Mouse (Mus musculus) neural tube, embryonic 12.5 days (tissue): ENCODE data around the gene Zfp719. TPM values are rescaled to one million over a fixed set of nuclear protein-coding genes. Genes with fewer than 3 reads are reported as not detected.

Experiments used
- ATAC-seq: fragments of 200-750 bp; cut with Nextera tagmentation; 2 replicates; pipeline ENCODE4 v1.8.0; 2017; ENCODE audit warnings: low read depth, mild to moderate bottlenecking, moderate TSS enrichment, moderate library complexity; ENCODE audit not compliant: low FRiP score
- H3K27ac ChIP-seq: fragments of 300-500 bp; sonication (generic); 2 replicates; pipeline ENCODE4 v1.5.1; 2016
- H3K27me3 ChIP-seq: fragments of 300-500 bp; sonication (generic); replicated peaks from 2 replicates; pipeline ENCODE4 v1.6.1; 2016; ENCODE audit warnings: mild to moderate bottlenecking
- H3K36me3 ChIP-seq: fragments of 300-500 bp; sonication (generic); 2 replicates; pipeline ENCODE4 v1.6.1; 2016; ENCODE audit warnings: mild to moderate bottlenecking
- H3K4me1 ChIP-seq: fragments of 300-500 bp; sonication (generic); 2 replicates; pipeline ENCODE4 v1.6.1; 2016
- H3K4me2 ChIP-seq: fragments of 300-500 bp; sonication (generic); replicated peaks from 2 replicates; pipeline ENCODE4 v1.6.1; 2016; ENCODE audit warnings: mild to moderate bottlenecking
- H3K4me3 ChIP-seq: fragments of 300-500 bp; sonication (generic); 2 replicates; pipeline ENCODE4 v1.5.1; 2016
- H3K9ac ChIP-seq: fragments of 300-500 bp; sonication (generic); 2 replicates; pipeline ENCODE4 v1.6.1; 2016; ENCODE audit warnings: mild to moderate bottlenecking
- H3K9me3 ChIP-seq: fragments of 300-500 bp; sonication (generic); 2 replicates; pipeline ENCODE4 v1.6.1; 2016; ENCODE audit warnings: mild to moderate bottlenecking
- WGBS: fragments of 180-500 bp; shearing (Covaris S2); methylation state at CpG from one replicate; pipeline ENCODE4 v1.1.7; 2016; 5-methylcytosine and 5-hydroxymethylcytosine counted together
- polyA plus RNA-seq: library from polyadenylated mRNA; unstranded; fragments of >200 nt; fragmentation: Nextera tagmentation; extraction: Ambion mirVana; gene quantifications from 2 replicates; pipeline ENCODE4 v1.2.1, GENCODE M21; 2016

Zfp719 gene
- polyA plus RNA-seq, 1 experiment from 2014 or later, result 14.5 TPM

DNA sequence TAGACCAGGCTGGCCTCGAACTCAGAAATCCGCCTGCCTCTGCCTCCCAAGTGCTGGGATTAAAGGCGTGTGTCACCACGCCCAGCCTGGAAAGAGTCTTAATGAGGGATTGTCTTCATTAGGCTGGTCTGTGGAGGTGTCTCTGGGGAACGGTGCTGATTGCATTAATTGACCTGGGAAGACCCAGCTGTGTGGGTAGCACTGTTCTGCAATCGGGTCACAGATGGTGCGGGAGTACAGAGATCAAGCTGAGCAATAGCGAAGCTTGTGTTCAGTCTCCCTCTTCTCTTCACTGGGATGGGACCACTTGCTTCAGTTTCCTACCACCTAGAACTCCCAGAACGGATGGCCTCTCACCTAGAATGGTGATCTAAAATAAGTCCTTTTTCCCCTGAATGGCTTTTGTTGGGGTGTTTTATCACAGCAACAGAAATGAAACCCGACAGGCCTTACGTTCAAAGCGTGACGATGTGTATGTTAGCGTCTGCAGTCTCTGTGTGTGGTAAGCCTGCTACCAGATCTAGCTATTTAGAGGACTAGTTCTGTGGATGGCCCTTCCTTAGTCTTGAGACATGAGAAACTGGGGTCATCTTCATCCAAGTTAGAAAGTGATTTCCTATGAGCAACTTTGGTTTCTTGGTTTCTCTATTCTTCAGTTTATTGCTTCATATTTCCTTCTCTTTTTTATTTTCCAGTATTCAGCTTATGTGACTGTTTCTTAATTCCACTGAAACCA is 34.6 kb downstream of the Zfp719 start:
- no peak overlapping the region for H3K4me3 ChIP-seq
- no peaks in the 10 kb centered on the region for H3K4me1 ChIP-seq
- no peaks in the 10 kb centered on the region for H3K9me3 ChIP-seq
- H3K9ac ChIP-seq, result no peak overlapping the region
- no peak overlapping the region for H3K4me2 ChIP-seq
- H3K27ac ChIP-seq, result no peak overlapping the region
- 86% methylated on average over 14 of the region's 14 CpGs for WGBS
- H3K36me3 ChIP-seq, result no peaks in the 10 kb centered on the region
- ATAC-seq, result no peak
- no peaks in the 10 kb centered on the region for H3K27me3 ChIP-seq

DNA sequence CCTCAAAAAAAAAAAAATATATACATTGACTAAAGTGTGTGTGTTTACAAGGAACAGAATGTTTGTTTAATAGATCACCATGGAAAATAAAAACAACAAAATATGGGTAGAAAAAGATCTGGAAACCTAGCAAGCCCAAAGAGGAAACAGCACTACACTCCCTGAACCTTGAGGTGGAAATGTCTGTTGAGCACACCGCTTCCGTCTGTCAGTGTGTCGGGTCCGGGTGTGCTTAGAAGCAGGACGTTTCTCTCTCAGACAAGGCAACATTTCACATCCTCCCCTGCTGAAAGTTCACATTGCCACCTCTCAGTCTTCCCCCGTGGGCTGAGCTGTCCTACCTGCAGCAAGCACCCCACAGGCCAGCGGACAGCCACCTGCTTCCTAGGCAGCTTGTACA is 43.5 kb downstream of the Zfp719 start:
- no peaks in the 10 kb centered on the region for H3K27me3 ChIP-seq
- no peaks in the 10 kb centered on the region for H3K9me3 ChIP-seq
- no peak overlapping the region for H3K27ac ChIP-seq
- no peaks in the 10 kb centered on the region for H3K36me3 ChIP-seq
- 84% methylated on average over 7 of the region's 7 CpGs for WGBS
- no peak overlapping the region for H3K9ac ChIP-seq
- H3K4me2 ChIP-seq, result no peak overlapping the region
- H3K4me3 ChIP-seq, result no peak overlapping the region
- H3K4me1 ChIP-seq, result no peaks in the 10 kb centered on the region
- no peak for ATAC-seq

DNA sequence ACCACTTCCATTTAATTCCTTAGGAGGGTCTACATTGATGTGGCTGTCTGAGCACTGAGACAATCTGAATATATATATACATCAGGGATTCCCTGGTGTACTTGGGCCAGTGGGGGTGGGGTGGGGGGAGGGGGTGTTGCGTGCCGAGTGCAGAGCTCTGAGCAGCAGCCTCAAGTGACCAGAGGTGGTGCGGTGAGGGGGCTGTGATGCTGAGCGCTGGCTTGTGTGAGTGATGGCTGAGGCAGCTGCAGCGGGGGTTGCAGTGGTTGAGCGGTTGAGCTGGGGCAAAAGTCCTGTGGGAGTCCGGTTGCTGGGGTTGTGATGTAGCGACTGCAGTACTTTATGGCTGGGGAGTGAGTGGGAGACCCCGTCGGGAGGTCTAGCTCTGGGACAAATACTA is 44.4 kb downstream of the Zfp719 start:
- peak overlapping the region; percentile 31 for H3K4me2 ChIP-seq
- H3K36me3 ChIP-seq, result no peaks in the 10 kb centered on the region
- H3K9me3 ChIP-seq, result no peaks in the 10 kb centered on the region
- no peak overlapping the region for H3K9ac ChIP-seq
- WGBS, result 14% methylated on average over 10 of the region's 10 CpGs
- no peak overlapping the region for H3K27ac ChIP-seq
- no peak for ATAC-seq
- no peaks in the 10 kb centered on the region for H3K27me3 ChIP-seq
- no peaks in the 10 kb centered on the region for H3K4me1 ChIP-seq
- no peak overlapping the region for H3K4me3 ChIP-seq

DNA sequence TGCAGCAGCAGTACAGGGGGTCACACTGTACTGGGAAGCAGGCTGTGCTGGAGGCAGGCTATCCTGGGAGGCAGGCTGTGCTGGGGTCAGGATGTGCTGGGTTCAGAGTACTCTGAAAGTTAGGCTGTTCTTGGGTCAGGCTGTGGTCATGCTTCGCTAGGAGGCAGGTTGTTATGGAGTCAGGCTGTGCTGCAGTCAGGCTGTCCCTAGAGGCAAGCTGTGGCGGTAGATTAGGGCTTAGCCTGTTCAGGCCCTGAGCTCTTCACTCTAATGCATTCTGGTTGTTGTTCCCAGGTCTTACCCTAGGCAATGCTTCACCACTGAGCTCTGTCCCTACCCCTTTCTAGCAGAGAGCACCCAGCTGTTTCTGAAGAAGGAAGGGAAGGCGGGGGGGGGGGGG is 45.7 kb downstream of the Zfp719 start:
- H3K4me1 ChIP-seq, result no peaks in the 10 kb centered on the region
- no peaks in the 10 kb centered on the region for H3K36me3 ChIP-seq
- H3K9ac ChIP-seq, result no peak overlapping the region
- H3K27ac ChIP-seq, result no peak overlapping the region
- ATAC-seq, result no peak
- WGBS, result 66% methylated on average over 3 of the region's 3 CpGs
- H3K27me3 ChIP-seq, result no peaks in the 10 kb centered on the region
- H3K4me2 ChIP-seq, result no peak overlapping the region
- H3K9me3 ChIP-seq, result no peaks in the 10 kb centered on the region
- no peak overlapping the region for H3K4me3 ChIP-seq

DNA sequence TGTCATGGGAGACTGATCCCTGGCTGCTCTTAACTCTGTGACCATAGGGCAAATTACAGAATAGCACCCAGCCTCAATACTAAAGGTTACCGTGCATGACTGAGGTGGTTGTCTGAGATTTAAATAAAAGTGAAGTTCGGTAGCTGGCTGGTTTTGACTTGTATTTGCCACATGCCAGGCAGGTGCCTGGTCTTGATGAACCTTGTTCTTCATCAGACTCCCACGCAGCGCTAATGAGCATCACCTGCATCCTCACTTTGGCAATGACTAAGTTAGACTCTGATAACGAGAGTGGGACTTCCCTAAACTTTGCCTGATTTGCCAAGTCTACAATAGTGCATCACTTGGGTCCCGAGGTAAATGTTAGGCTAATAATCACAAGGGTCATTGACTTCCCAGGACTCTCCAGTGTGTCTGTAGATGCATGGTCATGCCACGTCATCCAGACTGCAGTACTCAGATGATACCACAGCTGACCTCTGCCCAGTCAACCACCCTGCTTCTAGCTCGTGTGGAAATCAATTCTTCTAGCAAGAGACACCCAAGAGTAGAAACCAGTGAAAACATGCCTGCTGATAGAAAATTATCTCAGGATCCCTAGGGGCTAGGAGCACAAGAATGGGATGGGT is 46.5 kb downstream of the Zfp719 start:
- no peak overlapping the region for H3K4me2 ChIP-seq
- H3K4me3 ChIP-seq, result no peak overlapping the region
- H3K9ac ChIP-seq, result no peak overlapping the region
- no peak overlapping the region for H3K27ac ChIP-seq
- ATAC-seq, result no peak
- H3K9me3 ChIP-seq, result no peaks in the 10 kb centered on the region
- no peaks in the 10 kb centered on the region for H3K36me3 ChIP-seq
- WGBS, result 84% methylated on average over 8 of the region's 8 CpGs
- no peaks in the 10 kb centered on the region for H3K27me3 ChIP-seq
- no peaks in the 10 kb centered on the region for H3K4me1 ChIP-seq

DNA sequence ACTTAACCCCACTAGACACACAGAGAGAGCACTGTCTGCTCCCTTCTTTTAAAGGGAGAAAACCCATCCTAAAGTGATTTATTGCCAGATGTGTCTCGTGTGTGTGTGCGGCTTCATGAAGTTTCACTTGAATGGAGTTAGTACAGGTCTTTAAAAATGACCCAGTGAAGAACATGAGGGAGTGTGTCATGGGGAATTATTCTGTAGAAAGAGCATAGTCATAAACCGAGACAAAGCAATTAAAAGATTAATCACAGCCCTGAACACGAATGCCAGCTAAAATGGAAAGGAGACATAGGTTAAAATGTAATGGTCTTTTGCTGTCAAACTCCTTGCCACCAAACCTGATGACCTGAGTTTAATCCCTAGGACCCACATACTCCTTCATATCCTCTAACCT is 54.5 kb downstream of the Zfp719 start:
- ATAC-seq, result no peak
- no peak overlapping the region for H3K27ac ChIP-seq
- H3K27me3 ChIP-seq, result no peaks in the 10 kb centered on the region
- no peaks in the 10 kb centered on the region for H3K9me3 ChIP-seq
- H3K36me3 ChIP-seq, result no peaks in the 10 kb centered on the region
- no peaks in the 10 kb centered on the region for H3K4me1 ChIP-seq
- WGBS, result 57% methylated on average over 4 of the region's 4 CpGs
- H3K9ac ChIP-seq, result no peak overlapping the region
- H3K4me2 ChIP-seq, result no peak overlapping the region
- no peak overlapping the region for H3K4me3 ChIP-seq

DNA sequence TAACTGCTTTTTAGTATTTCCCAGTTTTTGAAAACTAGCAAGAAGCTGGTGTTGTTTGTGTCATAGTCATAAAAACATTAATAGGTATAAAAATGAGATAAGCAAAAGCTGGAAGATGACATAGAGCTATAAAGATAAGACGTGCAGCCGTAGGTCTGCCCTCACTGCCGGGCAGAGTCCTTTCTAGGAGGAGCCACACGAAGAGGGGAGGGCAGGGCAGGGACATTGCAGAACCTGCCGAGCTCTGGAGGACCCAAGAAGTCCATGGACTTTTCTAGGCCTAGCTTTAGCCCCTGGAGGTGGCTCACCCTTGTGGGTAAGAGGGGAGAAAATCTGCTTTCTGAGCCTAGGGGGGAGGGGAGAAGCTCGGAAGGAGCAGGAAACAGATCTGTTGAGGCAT is 55.1 kb downstream of the Zfp719 start, which contains the start of gene Ceacam18:
Gene Ceacam18 (plus strand): TSS at position 208 of the 400 bp plus-strand sequence.
- no peak within 1 kb of the TSS for H3K27ac ChIP-seq
- WGBS, result 77% methylated on average over 6 of the region's 6 CpGs
- H3K36me3 ChIP-seq, result no peaks in the 10 kb centered on the region
- no peaks in the 10 kb centered on the region for H3K9me3 ChIP-seq
- H3K27me3 ChIP-seq, result no peaks in the 10 kb centered on the region
- H3K9ac ChIP-seq, result no peak within 1 kb of the TSS
- no peak within 1 kb of the TSS for H3K4me3 ChIP-seq
- ATAC-seq, result no peak
- no peaks in the 10 kb centered on the region for H3K4me1 ChIP-seq
- H3K4me2 ChIP-seq, result no peak within 1 kb of the TSS

DNA sequence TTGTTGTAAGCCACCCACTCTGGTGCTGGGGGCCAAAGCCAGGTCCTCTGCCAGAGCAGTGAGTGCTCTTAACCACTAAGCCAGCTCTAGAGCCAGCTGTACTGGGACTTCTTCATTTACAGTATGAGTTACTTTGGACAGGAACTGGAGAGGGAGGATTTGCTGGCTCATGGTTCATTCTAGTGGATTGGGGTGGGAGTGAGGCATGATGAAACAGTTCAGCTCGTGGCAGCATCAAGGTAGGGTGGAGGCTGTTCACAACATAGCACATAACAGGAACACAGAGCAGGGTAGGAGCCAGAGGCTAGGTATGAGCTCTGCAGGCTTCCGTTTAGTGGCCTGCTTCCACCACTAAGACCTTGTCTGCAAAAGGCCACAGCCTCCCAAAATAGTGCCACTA is 56.8 kb downstream of the Zfp719 start:
- Histone ChIP-seq H3K4me1 (no peaks in the 10 kb centered on the region), H3K27me3 (no peaks in the 10 kb centered on the region), H3K27ac (no peak overlapping the region), H3K4me3 (no peak overlapping the region), H3K9ac (no peak overlapping the region), H3K36me3 (no peaks in the 10 kb centered on the region), H3K4me2 (no peak overlapping the region), H3K9me3 (no peaks in the 10 kb centered on the region)
- ATAC-seq, result no peak
- 71% methylated on average over 2 of the region's 2 CpGs for WGBS

DNA sequence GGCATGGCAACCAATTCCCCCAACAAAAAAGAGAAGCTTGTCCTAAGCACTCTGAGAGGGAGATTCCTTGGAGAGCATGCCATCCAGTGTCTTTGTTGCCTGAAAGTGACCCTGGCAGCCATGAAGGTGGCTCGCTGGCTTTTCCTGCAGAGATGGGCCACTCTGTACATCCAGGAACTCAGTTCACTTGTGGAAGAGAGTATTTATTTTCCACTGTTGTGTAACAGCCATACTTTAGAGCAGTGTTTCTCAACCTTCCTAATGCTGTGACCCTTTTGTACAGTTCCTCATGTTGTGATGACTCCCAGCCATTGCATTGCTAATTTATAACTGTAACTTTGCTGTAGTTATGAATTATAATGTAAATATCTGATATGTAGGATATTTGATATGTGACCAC is 57.7 kb downstream of the Zfp719 start:
- Histone ChIP-seq H3K27me3 (no peaks in the 10 kb centered on the region), H3K9me3 (no peaks in the 10 kb centered on the region), H3K36me3 (no peaks in the 10 kb centered on the region), H3K4me3 (no peak overlapping the region), H3K27ac (no peak overlapping the region), H3K4me2 (no peak overlapping the region), H3K4me1 (no peaks in the 10 kb centered on the region), H3K9ac (no peak overlapping the region)
- 69% methylated on average over 1 of the region's 1 CpGs for WGBS
- ATAC-seq, result no peak

DNA sequence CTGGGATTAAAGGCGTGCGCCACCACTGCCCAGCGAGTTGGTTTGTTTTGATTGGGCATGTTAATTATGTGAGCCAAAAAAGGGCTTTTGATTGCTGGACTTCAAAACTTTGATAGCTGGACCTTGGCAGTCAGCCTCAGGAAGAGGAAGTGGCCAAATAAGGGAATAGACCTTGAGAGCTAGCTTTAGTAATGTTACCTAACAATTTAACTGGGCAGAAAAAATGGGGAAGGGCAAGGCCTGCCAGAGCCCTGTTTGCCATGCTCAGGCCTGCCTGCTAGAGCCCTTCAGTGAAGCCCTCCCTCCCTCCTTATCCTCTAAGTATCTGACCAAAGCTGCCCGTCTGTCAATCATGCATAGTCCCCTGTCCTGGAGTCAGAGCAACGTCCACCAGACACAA is 63.2 kb downstream of the Zfp719 start:
- H3K9me3 ChIP-seq, result no peaks in the 10 kb centered on the region
- no peaks in the 10 kb centered on the region for H3K36me3 ChIP-seq
- H3K4me1 ChIP-seq, result no peaks in the 10 kb centered on the region
- H3K27me3 ChIP-seq, result no peaks in the 10 kb centered on the region
- no peak overlapping the region for H3K4me2 ChIP-seq
- H3K27ac ChIP-seq, result no peak overlapping the region
- 86% methylated on average over 5 of the region's 5 CpGs for WGBS
- no peak overlapping the region for H3K4me3 ChIP-seq
- ATAC-seq, result no peak
- no peak overlapping the region for H3K9ac ChIP-seq

Other genes starting within 250 kb of the Zfp719 start
- gene Siglecf, start 228.3 kb upstream of the Zfp719 start, polyA plus RNA-seq, result 0.20 and 0.26 TPM in 2 replicates
- 0.20 TPM in 1 of 2 replicates, not detected in the other for gene Siglecg, start 171.4 kb upstream of the Zfp719 start, polyA plus RNA-seq
- not detected in 2 replicates for gene Lim2, start 151.9 kb upstream of the Zfp719 start, polyA plus RNA-seq
- gene Nkg7, start 142.5 kb upstream of the Zfp719 start, polyA plus RNA-seq, result 0.28 TPM in 1 of 2 replicates, not detected in the other
- not detected in 2 replicates for gene Cldnd2, start 138.8 kb upstream of the Zfp719 start, polyA plus RNA-seq
- 166 and 188 TPM in 2 replicates for gene Etfb, start 135.5 kb upstream of the Zfp719 start, polyA plus RNA-seq
- 0.49 TPM in 1 of 2 replicates, not detected in the other for gene Gm45233, start 135.5 kb upstream of the Zfp719 start, polyA plus RNA-seq
- gene Vsig10l, start 116.5 kb upstream of the Zfp719 start, polyA plus RNA-seq, result 4.6 and 5.5 TPM in 2 replicates
- 4.0 and 4.5 TPM in 2 replicates for gene Iglon5, start 89.5 kb upstream of the Zfp719 start, polyA plus RNA-seq
- gene 4931406B18Rik, start 73.7 kb upstream of the Zfp719 start, polyA plus RNA-seq, result not detected in 2 replicates
- 1.1 and 1.6 TPM in 2 replicates for gene Cd33, start 35.2 kb upstream of the Zfp719 start, polyA plus RNA-seq
- 8.7 and 10.5 TPM in 2 replicates for gene Zfp658, start 17.4 kb upstream of the Zfp719 start, polyA plus RNA-seq
- 0.24 and 0.31 TPM in 2 replicates for gene Zfp819, start 27.6 kb downstream of the Zfp719 start, polyA plus RNA-seq
- not detected in 2 replicates for gene Ceacam18, start 55.1 kb downstream of the Zfp719 start, polyA plus RNA-seq
- 0.18 and 0.30 TPM in 2 replicates for gene Siglece, start 80.6 kb downstream of the Zfp719 start, polyA plus RNA-seq
- 19.6 and 19.9 TPM in 2 replicates for gene Ctu1, start 92.4 kb downstream of the Zfp719 start, polyA plus RNA-seq
- not detected in 2 replicates for gene Klk14, start 110.8 kb downstream of the Zfp719 start, polyA plus RNA-seq
- 0.10 TPM in 1 of 2 replicates, not detected in the other for gene Klk13, start 133.0 kb downstream of the Zfp719 start, polyA plus RNA-seq
- not detected in 2 replicates for gene Klk12, start 189.3 kb downstream of the Zfp719 start, polyA plus RNA-seq
- gene Klk11, start 195.0 kb downstream of the Zfp719 start, polyA plus RNA-seq, result not detected in 2 replicates
- 0.24 TPM in 1 of 2 replicates, not detected in the other for gene Klk10, start 201.4 kb downstream of the Zfp719 start, polyA plus RNA-seq
- gene Klk9, start 212.3 kb downstream of the Zfp719 start, polyA plus RNA-seq, result not detected in 2 replicates
- 5.0 and 7.3 TPM in 2 replicates for gene Klk8, start 218.0 kb downstream of the Zfp719 start, polyA plus RNA-seq
- not detected in 2 replicates for gene Klk7, start 231.7 kb downstream of the Zfp719 start, polyA plus RNA-seq
- not detected in 2 replicates for gene Klk6, start 244.9 kb downstream of the Zfp719 start, polyA plus RNA-seq